Mouse (Mus musculus): ENCODE measurements around the gene Zap70.

- TF ChIP-seq CTCF (IDR thresholded peaks at IDR 0.05; ENCODE audit: borderline replicate concordance, insufficient read depth, low read length) (no peak), POLR2A (IDR thresholded peaks at IDR 0.05; ENCODE audit: low read depth, low read length) (no peak)
Measured at GRCm38 (mm10) chr1:36761061-36761460, 537 bp upstream of the Zap70 start.

Measured in embryonic fibroblast, embryonic 13.5 days (primary cell).